Mouse (Mus musculus) heart, postnatal 0 days (tissue): ENCODE measurements around the gene Celf6.

Source experiments
- CTCF ChIP-seq: IDR thresholded peaks from 2 replicates; pipeline ENCODE4 v1.5.1; 2016; ENCODE audit warnings: antibody characterized with exemption, control low read depth, low read depth
- EP300 ChIP-seq: IDR thresholded peaks from 2 replicates; pipeline ENCODE4 v1.6.1; 2016; ENCODE audit warnings: antibody characterized with exemption, low read depth

- TF ChIP-seq EP300 (no peak), CTCF (no peak)
Measured at GRCm38 (mm10) chr9:59550077-59550476, 27.6 kb upstream of the Celf6 start.
